ENCODE assay signal across 20 mouse cellular contexts in the genomic region with DNA sequence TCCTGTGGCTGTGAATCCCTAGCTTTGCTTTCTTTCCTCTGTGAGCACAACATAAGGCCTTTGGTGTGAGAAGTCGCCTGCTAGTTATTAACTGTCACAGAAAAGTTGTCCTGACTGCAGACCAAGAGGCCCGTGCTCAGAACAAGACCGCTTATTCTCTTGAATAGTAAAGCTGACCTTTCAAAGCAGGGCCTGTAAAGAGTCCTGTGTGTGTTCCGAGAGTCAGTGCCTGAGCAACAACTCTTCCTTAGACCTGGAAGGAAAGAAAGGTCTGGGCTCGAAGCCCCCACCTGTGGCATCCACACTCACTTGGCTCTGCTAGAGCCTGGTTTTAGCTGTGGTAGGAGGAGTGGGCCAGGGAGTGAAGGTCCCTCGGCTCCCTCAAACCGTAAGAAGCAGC. TPM values are rescaled to one million over a fixed set of nuclear protein-coding genes. Genes with fewer than 3 reads are reported as not detected.
"Had no signal": no experiment of that assay in that cellular context is flagged by ENCODE, and none has a peak within 500 bp of the region (broad histone marks: within the 10 kb centered on the region; RNA-seq: fewer than 3 reads in every experiment).

No protein-coding gene starts in this region.

- H3K9ac ChIP-seq: limb, embryonic 12.5 days; limb, embryonic 15.5 days; liver, embryonic 14.5 days; liver, postnatal 0 days; lung, embryonic 14.5 days; stomach, embryonic 15.5 days had no signal

- H3K4me2 ChIP-seq: limb, embryonic 12.5 days; limb, embryonic 15.5 days; liver, embryonic 11.5 days; lung, embryonic 14.5 days; stomach, embryonic 15.5 days had no signal

- ATAC-seq: liver, postnatal 0 days; lung, postnatal 0 days; midbrain, embryonic 16.5 days had no signal

- DNase-seq: kidney, adult 11 months; kidney, adult 9 months; kidney, postnatal 14 days; kidney, postnatal 4 days; liver, postnatal 0 days; lung, embryonic 14.5 days; retina, postnatal 1 day; right cerebral cortex, postnatal 25 days; spleen, adult 18-20 months; thymus, postnatal 25 days had no signal

- H3K4me3 ChIP-seq: limb, embryonic 12.5 days; limb, embryonic 15.5 days; myocyte; stomach, embryonic 15.5 days had no signal

- H3K9me3 ChIP-seq: limb, embryonic 12.5 days; limb, embryonic 15.5 days; stomach, embryonic 15.5 days had no signal

- H3K27ac ChIP-seq: limb, embryonic 12.5 days; limb, embryonic 15.5 days; liver, embryonic 14.5 days; macrophage; stomach, embryonic 15.5 days had no signal

- H3K36me3 ChIP-seq: limb, embryonic 12.5 days; limb, embryonic 15.5 days; stomach, embryonic 15.5 days had no signal

RNA-seq across cellular contexts. Expression of a gene that starts 8.3 kb away (rescaled TPM):
- polyA plus RNA-seq: limb, embryonic 15.5 days; liver, embryonic 11.5 days; liver, embryonic 14.5 days; liver, postnatal 0 days; lung, embryonic 14.5 days; lung, postnatal 0 days; macrophage; myocyte; thymus, postnatal 0 days had no signal

RNA-seq across cellular contexts. Expression of a gene that starts 47.9 kb away (rescaled TPM):
- polyA plus RNA-seq: macrophage had no signal
